Mouse (Mus musculus): ENCODE measurements around the gene Trmt2b.
"Not testable (repeated sequence)": the region's sequence is repeated elsewhere in the genome, so short reads cannot be mapped to it uniquely, and the experiment has no call there.

Gene Trmt2b

DNA sequence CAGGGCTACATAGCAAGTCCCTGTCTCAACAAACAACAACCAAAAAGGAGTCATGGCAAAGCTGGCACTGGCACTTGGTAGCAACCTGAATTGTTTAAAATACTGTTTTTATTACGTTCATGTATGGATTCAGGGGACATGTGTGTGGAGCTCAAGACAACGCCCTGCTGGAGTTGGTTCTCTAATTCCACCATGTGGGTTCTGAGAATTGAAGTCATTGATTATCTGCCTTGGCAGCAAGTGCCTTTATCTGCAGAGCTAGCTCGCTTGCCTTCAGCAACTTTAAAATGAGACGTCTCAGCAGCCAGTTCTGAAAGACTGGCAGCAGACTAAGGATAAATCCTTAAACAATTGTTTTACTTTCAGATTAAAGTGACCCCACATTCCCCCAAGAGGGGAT, 58.6 kb downstream of the Trmt2b start:
- DNase-seq: no peak

DNA sequence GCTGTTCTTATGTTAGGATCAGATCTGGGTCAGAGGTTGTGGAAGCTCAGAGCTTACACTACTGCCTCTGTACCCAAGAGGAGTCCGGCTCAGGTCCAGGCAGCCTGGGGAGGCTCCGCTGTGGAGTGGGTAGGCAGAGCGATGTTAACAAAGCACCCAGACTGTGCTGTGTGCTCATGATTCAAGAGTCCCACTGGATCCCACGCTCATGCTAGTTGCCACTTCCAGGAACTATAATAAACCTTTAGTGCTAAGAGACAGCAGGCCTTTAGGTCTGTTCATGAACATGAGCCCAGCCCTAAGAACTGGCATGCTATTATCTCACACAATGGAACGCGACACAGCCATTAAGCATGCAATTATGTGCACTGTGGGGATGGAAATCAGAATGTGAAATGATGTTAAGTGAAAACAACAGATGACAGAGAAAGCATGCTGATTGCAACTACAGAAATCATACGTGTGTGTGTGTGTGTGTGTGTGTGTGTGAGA, 65.6 kb downstream of the Trmt2b start:
- DNase-seq: no peak

DNA sequence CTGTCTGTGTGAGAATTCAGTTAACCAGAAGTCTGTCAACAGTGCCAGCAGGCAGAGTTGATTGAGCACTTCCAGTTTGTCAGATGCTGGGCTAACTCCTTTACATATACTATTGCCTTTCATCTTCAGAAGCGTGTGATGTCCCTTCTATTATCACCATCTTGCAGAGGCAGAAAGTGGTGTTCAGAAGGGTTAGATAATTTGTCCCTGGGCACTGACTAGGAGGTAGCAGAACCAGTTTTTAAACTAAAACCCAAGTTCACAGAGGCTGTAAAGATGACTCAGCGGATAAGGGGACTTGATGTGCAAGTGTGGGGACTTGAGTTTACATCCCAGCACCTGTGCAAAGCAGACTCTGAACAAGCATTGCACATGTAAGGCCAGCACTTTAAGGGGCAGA, 68.3 kb downstream of the Trmt2b start:
- no peak for DNase-seq

DNA sequence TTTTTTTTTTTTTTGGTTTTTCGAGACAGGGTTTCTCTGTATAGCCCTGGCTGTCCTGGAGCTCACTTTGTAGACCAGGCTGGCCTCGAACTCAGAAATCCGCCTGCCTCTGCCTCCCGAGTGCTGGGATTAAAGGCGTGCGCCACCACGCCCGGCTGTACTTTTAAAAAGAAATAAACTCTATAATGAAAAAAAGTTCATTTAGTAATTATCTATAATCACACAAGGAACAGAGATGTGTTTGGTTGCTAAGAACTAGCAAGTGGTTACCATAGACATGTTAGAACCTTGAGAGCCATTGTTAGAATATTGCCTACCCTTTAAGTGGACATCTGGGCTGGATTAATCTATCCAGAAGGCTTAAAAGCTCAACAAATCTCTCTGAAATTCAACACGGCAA, 89.6 kb downstream of the Trmt2b start, which contains the start of gene Arl13a:
TSS of gene Arl13a (plus strand) at position 301 of the 400 bp plus-strand sequence.
- not testable (repeated sequence) for DNase-seq

- no peak for DNase-seq
Measured at GRCm38 (mm10) chrX:134174699-134175098, 102.1 kb downstream of the Trmt2b start.
